Mouse (Mus musculus): ENCODE measurements at regions not wholly inside any gene's neighbourhood (a gene's known extent, or its start where the extent isn't known, plus 50 kb on each side); places are given as distances from the start of the nearest gene placed in this dataset.

- intact Hi-C loops (cut with DNase I) = no loop called here
- no peak for DNase-seq
These were observed 276.2 kb upstream of the Atp2b1 start for GRCm38 (mm10) chr10:98637759-98638611.

- DNase-seq = no peak
- intact Hi-C loops (cut with DNase I) = no loop called here
These were observed 268.5 kb upstream of the Atp2b1 start for GRCm38 (mm10) chr10:98645681-98646122.

DNA sequence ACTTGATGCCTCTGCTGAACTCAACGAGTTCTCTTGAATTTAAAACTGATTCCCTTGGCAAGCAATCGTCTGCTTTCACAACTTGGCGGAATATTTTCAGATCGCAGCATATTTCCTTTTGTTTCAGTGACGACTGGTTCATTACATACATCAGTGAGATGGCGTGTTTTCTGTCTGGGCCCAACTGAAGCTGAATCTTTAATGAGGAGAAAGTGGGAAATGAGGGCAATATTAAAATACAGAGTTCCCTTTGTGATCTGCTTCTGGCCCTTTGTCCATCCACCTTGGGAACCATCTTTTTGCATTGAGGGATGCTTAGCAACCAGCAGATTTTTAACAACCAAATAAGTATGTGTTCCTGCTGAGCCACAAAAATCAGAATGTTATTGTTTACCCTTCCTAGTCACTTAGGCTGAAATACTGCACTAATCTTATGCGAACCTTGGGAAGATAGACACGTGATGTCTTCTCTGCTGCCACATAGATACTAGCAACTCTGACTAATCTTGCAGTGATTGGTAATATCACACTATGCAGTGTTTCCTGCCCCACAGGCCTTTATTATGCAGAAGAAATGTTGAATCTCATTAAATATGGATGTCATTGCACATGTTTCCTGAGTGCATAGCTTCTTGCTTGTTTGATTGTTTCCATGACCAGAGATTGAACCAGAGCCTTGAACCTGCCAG is 267.8 kb upstream of the Atp2b1 start:
- no peak for DNase-seq
- intact Hi-C loops (cut with DNase I) = no loop called here

DNA sequence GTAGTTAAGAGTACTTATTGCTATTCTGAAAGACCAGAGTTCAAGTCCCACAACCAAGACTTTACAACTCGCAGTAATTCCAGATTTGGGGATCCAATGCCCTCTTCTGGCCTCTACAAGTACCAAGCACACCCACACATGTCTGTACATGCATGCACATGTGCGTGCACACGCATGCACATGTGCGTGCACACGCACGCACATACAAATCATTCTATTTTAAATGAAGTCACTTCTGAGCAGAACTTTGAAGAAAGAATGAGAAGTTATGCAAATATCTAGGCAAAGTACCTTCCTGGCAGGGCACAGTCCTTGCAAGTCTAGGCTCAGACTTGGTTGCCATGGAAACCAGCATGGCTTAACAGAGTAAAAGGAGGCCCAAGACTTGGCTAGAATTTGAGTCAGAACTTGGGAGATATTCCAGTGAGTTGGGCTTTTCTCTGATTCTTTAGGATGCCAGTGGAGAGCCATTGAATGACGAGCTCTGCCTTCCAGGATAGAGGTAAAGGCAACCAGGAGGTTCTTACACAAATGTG is 265.4 kb upstream of the Atp2b1 start:
- intact Hi-C loops (cut with DNase I) = no loop called here
- DNase-seq = no peak

DNA sequence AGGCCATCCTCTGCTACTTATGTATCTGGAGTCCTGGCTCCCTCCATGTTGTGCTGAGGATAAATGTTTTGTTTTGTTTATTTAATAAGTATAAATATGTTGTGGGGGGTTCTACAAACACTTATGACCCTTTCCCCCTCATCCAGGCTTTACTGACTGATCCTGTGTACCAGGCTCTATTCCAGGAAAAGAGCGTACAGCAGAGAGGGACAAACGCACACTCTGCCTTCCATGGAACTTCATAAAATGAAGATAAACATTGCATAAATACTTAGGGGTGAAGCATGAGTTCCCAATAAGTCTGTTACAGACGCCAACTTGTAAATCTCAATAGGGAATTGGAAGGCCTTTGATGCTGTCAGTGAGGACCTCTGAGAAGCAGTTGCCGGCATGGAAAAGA is 263.7 kb upstream of the Atp2b1 start:
- intact Hi-C loops (cut with DNase I) = no loop called here
- no peak for DNase-seq

GRCm38 (mm10) chr10:98651127-98651526 is 263.1 kb upstream of the Atp2b1 start:
- DNase-seq = no peak
- intact Hi-C loops (cut with DNase I) = no loop called here

DNA sequence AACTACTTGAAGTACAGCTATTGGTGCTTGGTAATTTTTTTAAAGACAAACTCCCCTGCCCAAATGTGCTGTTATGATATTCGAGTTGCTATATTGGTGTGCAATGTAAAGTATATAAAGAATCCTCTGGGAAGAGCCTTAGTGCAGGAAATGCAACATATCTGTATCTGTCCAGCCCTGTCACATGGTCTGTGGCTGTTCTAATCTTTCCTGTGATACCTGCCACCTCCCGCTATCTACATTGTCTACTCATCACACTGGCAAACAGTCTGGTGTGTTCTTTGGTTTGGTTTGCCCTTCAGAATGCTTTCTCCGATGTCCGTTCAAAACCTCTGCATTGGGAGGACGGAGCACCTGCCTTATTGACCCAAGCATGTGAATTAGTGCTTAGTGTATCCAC is 262.6 kb upstream of the Atp2b1 start:
- no peak for DNase-seq
- intact Hi-C loops (cut with DNase I) = no loop called here

DNA sequence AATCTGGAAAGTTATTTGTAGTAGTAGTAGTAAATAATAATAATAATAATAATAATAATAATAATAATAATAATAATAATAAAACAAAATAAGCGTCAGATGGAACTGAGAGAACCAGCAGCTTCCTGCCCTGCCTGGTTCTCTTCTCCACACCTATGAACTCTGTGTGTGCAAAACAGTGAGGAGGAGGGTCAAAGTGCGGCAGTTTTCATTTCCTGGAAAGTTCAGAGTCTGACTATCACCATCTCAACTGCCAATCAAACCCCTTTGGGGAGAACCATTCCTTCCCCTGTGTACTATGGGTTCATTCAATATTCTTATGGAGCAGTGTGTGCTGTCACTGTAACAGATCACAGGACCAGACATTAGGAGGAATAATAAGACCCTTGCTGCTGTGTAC is 262.1 kb upstream of the Atp2b1 start:
- DNase-seq = no peak
- intact Hi-C loops (cut with DNase I) = no loop called here

DNA sequence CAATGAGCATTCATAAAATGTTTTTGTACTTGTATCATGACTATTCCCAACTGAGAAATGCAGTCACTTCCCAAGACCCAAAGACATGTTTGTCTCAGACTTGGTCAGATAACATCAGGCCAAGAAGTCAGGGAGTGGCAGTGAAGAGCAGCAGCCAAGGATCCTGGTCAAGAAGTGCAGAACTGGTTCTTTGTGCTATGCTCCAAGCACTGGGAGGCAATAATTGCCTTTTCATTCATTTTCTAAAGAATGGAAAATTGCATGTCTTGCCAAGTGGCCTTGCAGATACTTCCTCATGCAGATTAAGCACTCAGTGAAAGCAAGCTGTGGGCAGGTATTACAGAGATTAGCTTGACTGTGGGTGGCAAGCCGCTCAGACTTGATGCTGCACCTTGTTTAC is 253.5 kb upstream of the Atp2b1 start:
- peak; percentile 20 to 21 for DNase-seq
- intact Hi-C loops (cut with DNase I) = no loop called here

DNA sequence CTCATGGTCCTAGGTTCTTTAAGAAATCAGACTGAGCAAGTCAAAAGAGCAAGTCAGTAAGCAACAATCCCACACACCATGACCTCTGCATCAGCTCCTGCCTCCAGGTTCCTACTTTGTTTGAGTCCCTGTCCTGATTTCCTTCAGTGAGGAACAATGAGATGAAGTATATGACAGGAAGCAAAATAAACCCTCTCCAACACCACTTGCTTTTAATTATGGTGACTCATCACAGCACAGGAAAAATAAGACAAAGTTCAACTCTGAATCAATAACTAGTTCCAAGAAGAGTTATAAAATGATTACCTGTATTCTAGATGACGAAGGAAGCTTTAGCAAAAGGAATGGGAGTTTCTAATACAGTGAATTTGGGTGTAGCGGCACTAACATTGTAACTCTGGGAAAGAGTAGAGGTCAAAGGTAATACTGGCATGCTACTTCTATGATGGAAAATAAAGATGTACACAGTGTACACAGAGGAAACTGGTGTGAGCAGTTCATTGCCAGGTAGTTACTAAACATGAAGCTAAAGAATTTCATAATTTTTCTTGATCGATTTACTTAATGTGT is 248.2 kb upstream of the Atp2b1 start:
- DNase-seq = no peak
- intact Hi-C loops (cut with DNase I) = no loop called here

GRCm38 (mm10) chr10:98667728-98668127 is 246.5 kb upstream of the Atp2b1 start:
- intact Hi-C loops (cut with DNase I) = no loop called here
- no peak for DNase-seq

- intact Hi-C loops (cut with DNase I) = no loop called here
- no peak for DNase-seq
These were observed 240.1 kb upstream of the Atp2b1 start for GRCm38 (mm10) chr10:98674131-98674530.

DNA sequence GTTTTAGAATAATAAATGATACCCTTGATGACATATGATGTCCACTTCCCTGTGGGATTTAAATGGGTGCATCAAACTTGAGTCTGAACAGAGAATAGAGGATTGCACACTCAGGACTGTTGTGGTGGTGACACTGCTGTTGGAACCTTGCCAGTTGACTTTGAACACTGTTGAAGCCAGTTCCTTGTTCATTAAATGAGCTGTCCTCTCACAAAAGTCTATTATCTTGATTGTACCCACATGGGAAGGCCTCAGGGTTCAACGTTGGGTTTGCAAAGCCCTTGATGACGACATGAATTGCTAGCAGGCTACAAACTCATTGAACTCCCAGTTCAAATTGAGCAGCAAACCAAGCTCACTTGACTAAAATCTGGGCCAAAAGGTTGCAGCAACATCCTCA is 237.3 kb upstream of the Atp2b1 start:
- no peak for DNase-seq
- intact Hi-C loops (cut with DNase I) = no loop called here

DNA sequence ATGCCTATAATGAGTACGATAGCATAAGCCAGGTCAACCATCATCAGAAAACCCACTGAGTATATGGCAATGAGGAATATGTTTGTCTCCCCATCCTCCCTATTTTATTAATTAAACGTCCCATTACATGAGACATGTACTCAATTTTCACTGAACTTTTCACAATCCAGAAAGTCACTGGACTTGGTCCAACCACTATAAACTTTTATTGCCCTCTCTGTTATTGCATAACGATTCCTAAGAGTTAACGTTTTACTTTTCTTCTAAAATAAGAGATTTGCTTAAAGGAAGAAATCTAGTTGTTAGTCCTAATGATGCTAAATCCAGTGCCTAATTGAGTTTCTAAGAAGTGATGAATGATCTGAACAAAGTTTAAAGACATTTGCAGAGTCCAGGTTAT is 236.0 kb upstream of the Atp2b1 start:
- no peak for DNase-seq
- intact Hi-C loops (cut with DNase I) = no loop called here

DNA sequence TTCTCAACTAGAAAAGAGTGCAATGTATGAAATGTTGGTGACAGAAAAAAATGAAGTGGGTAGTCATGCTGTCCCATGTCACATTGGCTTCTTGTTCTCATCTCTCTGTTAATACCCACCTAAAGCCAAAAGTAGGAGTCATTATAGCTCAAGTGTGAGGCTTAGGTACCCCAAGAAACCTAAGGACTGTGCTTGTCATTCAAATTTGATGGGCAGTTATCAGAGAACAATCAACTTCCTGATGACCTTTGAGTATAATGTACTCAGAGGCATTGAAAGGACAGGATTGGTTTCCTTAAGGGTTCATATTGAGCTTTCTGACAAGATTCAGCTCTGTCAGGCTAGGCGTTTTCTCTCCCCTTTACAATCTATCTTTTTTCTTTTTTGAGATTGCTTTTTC is 231.8 kb upstream of the Atp2b1 start:
- no peak for DNase-seq

DNA sequence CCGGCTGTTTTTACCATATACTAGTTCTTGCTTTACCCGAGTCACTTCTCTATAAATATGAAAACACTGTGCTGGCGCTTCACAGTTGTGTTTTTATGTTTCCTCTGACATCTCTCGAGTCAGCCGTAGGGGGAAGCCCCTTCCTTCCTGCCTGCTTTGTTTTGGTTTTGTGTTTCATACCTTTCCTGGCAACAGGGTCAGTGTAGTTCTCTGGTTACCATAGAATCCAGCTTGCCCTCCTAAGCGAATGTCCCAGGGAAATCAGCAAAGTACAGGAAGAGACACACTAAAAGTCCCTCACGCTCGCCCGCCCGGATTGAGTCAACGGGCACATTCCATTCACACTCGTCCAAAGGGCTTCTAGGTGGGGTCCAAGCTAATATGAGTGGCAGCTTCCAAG is 230.0 kb upstream of the Atp2b1 start:
- peak; percentile 35 to 48 for DNase-seq
- intact Hi-C loops (cut with DNase I) = no loop called here

More for the DNA sequence above, 231.8 kb upstream of the Atp2b1 start:
- intact Hi-C loops (cut with DNase I) = no loop called here

DNA sequence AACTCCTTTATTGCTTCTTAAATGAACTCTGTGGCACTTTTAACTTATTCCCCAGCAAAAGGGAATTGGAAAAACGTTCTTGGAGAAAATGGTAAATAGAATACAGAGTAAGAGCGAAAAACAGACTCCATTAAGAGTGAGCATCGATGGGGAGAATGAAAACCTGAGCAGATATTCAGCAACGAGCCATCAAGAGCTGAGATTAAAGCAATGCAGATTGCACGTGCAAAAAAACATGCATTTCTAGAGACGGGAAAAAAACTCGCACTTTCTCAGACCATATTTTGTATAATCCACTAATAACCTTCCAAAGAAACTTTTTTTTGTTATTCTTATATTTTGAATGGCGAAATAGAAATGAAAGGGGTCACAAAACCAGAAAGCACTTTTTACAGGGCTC is 229.5 kb upstream of the Atp2b1 start:
- intact Hi-C loops (cut with DNase I) = no loop called here
- DNase-seq = no peak

DNA sequence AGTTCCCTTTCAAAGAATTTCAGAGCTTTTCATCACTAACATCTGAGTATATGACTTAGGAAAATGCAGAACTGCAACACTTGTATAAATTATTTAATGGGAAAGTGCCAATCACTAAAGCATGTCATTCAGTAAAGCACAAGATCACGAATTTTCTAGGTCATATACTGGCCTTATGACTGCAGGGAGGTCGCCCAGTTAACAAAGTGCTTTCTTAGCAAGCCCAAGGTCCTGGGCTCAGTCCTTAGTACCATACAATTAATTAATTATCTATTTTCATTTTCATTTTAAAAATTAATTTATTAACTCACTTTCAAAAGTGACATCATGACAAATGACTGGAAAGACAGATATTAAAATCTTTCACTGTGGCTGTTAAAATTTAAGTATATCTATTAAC is 228.5 kb upstream of the Atp2b1 start:
- DNase-seq = no peak
- intact Hi-C loops (cut with DNase I) = no loop called here

- intact Hi-C loops (cut with DNase I) = no loop called here
- no peak for DNase-seq
These were observed 227.8 kb upstream of the Atp2b1 start for GRCm38 (mm10) chr10:98686370-98686769.

DNA sequence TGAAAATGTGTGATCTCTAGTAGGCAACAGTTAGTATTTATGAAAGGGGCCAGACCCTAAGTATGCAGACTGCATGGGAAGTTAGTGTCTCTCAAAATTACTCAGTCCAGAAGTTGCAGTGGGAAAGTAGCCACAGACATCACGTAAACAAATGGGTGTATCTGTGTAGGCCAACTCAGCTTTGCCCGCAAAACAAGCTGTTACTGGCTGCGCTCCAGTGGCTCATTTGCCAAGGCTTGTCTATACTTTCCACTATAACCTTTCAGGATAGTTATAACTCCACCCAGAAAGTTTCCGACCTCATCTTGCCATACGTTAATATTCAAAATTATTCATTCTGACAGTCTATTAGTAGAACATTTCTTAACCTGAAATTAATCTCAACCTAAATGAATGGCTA is 222.4 kb upstream of the Atp2b1 start:
- intact Hi-C loops (cut with DNase I) = no loop called here
- DNase-seq = no peak

DNA sequence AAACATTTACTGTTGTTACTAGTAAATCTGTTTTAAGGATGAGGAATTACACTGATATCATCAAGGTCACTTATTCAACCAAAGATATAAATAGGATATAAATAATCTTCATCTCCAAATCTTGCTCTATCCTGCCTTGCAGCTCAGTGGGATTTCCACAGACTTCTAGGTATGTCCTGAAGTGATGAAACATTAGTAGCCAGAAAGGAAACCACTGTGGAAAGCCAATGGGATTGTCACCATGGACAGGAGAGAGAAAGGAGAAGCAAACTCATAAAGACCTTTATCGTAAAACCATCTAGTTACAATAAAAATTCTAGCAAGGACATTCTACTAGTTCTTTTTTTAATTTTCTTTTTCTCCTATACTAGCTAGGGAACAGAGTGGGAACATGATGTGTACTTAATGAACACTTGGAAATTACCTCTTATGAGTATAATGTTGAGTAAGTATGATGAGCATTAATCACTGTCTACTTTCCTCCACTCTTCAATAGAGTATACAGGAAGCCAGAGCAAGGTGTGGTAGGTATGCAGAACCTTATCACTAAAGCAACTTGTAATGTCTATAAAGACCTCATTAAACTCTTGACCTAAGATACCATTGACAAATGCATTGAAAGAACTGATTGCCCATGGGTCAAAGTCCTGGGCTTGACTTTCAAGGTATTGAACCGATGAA is 219.4 kb upstream of the Atp2b1 start:
- intact Hi-C loops (cut with DNase I) = no loop called here

More for the DNA sequence above, 219.4 kb upstream of the Atp2b1 start:
- DNase-seq = no peak
